Mouse (Mus musculus) right cerebral cortex, postnatal 36 days (tissue): ENCODE results near the gene Ankrd52.

Source experiments
- DNase-seq, 2 experiments: peaks; one replicate each; pipeline ENCODE4 v3.0.0; 2022; ENCODE audit warnings: low spot score in 2 of 2, mixed read lengths in 1 of 2

Ankrd52 gene

GRCm38 (mm10) chr10:128438675-128439279 is 61.9 kb downstream of the Ankrd52 start:
- no peak for DNase-seq

GRCm38 (mm10) chr10:128440407-128440806 is 63.5 kb downstream of the Ankrd52 start:
- no peak for DNase-seq

GRCm38 (mm10) chr10:128441324-128442119 is 64.6 kb downstream of the Ankrd52 start:
- DNase-seq = no peak

- DNase-seq = no peak
These were observed 65.8 kb downstream of the Ankrd52 start for GRCm38 (mm10) chr10:128442718-128443117.

- DNase-seq = no peak
These were observed 67.4 kb downstream of the Ankrd52 start for GRCm38 (mm10) chr10:128444354-128444753.

- DNase-seq = no peak
These were observed 68.5 kb downstream of the Ankrd52 start for GRCm38 (mm10) chr10:128445407-128445806.

- DNase-seq = no peak
These were observed 74.1 kb downstream of the Ankrd52 start for GRCm38 (mm10) chr10:128451014-128451413.

- no peak for DNase-seq
These were observed 77.6 kb downstream of the Ankrd52 start for GRCm38 (mm10) chr10:128454471-128454870.

GRCm38 (mm10) chr10:128455280-128455679 is 78.4 kb downstream of the Ankrd52 start:
- DNase-seq = peak in 1 of 2 experiments; percentile 30

- no peak for DNase-seq
These were observed 80.8 kb downstream of the Ankrd52 start for GRCm38 (mm10) chr10:128457676-128458075.
